Mouse (Mus musculus) heart, embryonic 10.5 days (tissue): ENCODE measurements at regions not wholly inside any gene's neighbourhood (a gene's known extent, or its start where the extent isn't known, plus 50 kb on each side); places are given as distances from the start of the nearest gene placed in this dataset.
A peak's percentile ranks its signal among the peaks of the same experiment; 100 is the strongest.

Experiments used
- DNase-seq: peaks from one replicate; pipeline ENCODE4 v3.0.0-alpha.2; 2017; ENCODE audit warnings: low spot score
- H3K27ac ChIP-seq: fragments of 300-500 bp; sonication (generic); 2 replicates; pipeline ENCODE4 v1.5.1; 2016; ENCODE audit warnings: mild to moderate bottlenecking
- H3K27me3 ChIP-seq: fragments of 300-500 bp; sonication (generic); 2 replicates; pipeline ENCODE4 v1.6.1; 2016; ENCODE audit warnings: mild to moderate bottlenecking; ENCODE audit not compliant: poor library complexity, insufficient read depth, severe bottlenecking
- H3K36me3 ChIP-seq: fragments of 300-500 bp; sonication (generic); 2 replicates; pipeline ENCODE4 v1.6.1; 2016; ENCODE audit warnings: mild to moderate bottlenecking, moderate library complexity
- H3K4me1 ChIP-seq: fragments of 300-500 bp; sonication (generic); 2 replicates; pipeline ENCODE4 v1.6.1; 2016; ENCODE audit warnings: mild to moderate bottlenecking
- H3K4me3 ChIP-seq: fragments of 300-500 bp; sonication (generic); 2 replicates; pipeline ENCODE4 v1.5.1; 2016; ENCODE audit warnings: mild to moderate bottlenecking, moderate library complexity
- H3K9me3 ChIP-seq: fragments of 300-500 bp; sonication (generic); 2 replicates; pipeline ENCODE4 v1.6.1; 2016; ENCODE audit warnings: mild to moderate bottlenecking, moderate library complexity
- WGBS: fragments of 180-500 bp; shearing (Covaris S2); methylation state at CpG from one replicate; pipeline ENCODE4 v1.1.7; 2016; 5-methylcytosine and 5-hydroxymethylcytosine counted together

DNA sequence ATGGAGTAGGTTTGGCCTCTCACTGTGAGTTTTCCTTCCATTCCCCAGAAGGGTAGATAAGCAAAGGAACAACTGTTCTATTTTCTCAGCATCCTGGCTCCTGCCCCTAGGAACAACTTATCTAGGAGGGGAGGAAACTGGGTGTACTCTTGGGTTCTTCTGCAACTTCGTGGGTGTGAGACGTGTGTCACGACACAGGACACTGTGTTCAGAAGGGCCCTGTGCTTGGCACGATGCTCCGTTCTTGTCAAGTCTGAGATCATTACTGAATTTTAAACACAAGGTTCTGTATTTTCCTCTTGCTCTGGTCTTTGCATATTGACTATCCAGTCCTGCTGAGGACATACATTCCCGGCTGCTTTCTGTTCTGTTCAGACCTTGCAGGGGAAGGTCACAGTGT lies 86.8 kb upstream of the Tmpo start:
- WGBS, result 76% methylated on average over 6 of the region's 6 CpGs
- no peak overlapping the region for H3K27ac ChIP-seq
- H3K4me3 ChIP-seq, result no peak overlapping the region
- H3K9me3 ChIP-seq, result no peaks in the 10 kb centered on the region
- no peaks in the 10 kb centered on the region for H3K27me3 ChIP-seq
- DNase-seq, result no peak
- no peaks in the 10 kb centered on the region for H3K36me3 ChIP-seq
- H3K4me1 ChIP-seq, result peaks cover 13% of the 10 kb centered on the region

DNA sequence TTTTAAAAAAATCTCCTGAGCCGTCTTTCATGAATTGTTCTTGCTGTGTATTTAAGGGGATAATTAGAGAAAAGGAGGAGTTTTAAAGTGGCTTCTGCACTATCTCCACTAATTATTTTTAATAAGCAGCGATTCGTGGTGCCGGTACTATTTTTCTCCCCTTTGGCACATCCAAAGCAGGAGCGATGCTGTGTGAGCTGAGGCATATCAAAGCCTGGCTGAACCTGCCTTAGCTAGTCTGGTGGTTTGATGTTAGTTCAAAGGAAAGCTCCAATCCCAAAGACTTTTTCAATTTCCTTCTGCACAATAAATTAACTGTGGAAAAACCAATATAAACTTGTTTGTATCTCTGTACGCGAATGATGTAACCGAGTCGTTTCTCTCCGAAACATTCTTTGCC lies 79.3 kb upstream of the Tmpo start:
- no peak overlapping the region for H3K4me3 ChIP-seq
- no peak for DNase-seq
- no peaks in the 10 kb centered on the region for H3K36me3 ChIP-seq
- no peaks in the 10 kb centered on the region for H3K9me3 ChIP-seq
- 91% methylated on average over 10 of the region's 10 CpGs for WGBS
- no peaks in the 10 kb centered on the region for H3K4me1 ChIP-seq
- H3K27ac ChIP-seq, result no peak overlapping the region
- no peaks in the 10 kb centered on the region for H3K27me3 ChIP-seq

DNA sequence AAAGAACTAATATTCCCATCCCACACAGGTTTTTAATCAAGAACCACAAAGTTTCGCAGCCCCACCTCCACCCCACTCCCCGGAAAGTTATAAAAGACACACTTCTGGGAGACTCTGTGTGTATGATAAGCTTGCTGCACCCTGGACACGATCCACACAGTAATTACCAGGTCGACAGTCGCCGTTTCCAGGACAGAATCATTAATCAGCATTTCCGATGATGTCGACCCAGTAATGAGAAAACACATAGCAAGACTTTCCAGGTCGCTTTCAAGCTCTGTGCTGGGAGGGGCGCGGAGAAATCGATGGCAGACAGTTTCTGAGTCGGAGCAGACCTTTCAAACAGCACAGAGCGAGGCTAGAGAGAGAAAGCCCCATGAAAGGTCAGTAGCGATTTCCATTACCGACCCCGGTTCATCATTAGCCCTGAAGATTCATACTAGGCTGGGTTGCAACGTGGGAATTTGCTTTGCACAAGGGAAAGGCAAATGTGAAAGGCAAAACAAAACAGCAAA lies 68.6 kb upstream of the Tmpo start:
- DNase-seq, result no peak
- no peaks in the 10 kb centered on the region for H3K36me3 ChIP-seq
- H3K4me1 ChIP-seq, result no peaks in the 10 kb centered on the region
- H3K4me3 ChIP-seq, result no peak overlapping the region
- H3K27ac ChIP-seq, result no peak overlapping the region
- whole genome bisulfite sequencing, result 52% methylated on average over 18 of the region's 18 CpGs
- H3K9me3 ChIP-seq, result no peaks in the 10 kb centered on the region
- no peaks in the 10 kb centered on the region for H3K27me3 ChIP-seq

DNA sequence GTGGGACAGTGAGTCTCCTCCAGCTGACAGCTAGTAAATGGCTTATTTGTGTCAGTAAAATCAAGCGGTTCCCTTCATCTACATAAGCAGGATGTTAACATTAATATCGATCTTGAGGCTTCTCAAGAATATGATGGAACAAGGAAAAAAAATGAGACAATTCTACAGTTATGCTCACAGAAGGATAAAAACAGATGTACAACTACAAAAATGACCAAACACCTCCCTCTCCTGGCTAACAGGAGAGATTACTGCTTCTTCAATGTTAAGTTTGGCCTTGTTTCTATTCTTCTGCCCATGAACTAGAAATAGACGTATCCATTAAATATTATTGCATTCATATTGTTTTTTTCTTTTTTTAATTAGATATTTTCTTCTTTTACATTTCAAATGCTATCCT lies 63.2 kb upstream of the Tmpo start:
- no peak for DNase-seq
- H3K4me3 ChIP-seq, result no peak overlapping the region
- no peaks in the 10 kb centered on the region for H3K27me3 ChIP-seq
- WGBS, result 80% methylated on average over 3 of the region's 3 CpGs
- no peaks in the 10 kb centered on the region for H3K9me3 ChIP-seq
- no peaks in the 10 kb centered on the region for H3K36me3 ChIP-seq
- H3K27ac ChIP-seq, result no peak overlapping the region
- peaks cover 17% of the 10 kb centered on the region for H3K4me1 ChIP-seq

DNA sequence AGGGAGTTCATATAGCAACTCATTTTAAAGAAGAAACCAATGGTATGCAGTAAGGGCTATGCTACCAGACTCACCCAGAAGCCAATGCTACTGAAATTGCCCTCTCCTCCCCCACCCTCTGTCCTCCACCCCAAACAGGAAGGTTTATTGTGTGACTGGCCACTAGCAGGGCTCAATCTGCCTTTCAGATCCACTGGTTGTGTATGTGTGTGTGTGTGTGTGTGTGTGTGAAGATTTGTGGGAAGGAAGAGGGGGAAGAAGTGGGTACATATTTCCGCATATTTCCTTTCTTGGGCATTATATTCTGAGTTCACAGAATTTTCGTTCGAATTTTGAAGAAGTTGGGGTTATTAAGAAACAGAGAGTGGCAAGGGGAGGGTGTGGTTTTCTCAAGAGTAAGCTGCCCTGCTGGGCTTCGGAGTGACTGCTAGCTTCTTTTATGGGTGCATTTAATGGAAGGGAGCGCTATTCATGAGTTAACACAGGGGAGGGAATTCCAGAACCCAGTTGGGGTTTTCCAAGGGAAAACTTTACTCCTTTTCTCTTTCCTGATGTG lies 61.5 kb upstream of the Tmpo start:
- WGBS, result 80% methylated on average over 5 of the region's 5 CpGs
- Histone ChIP-seq H3K27ac (no peak overlapping the region), H3K9me3 (no peaks in the 10 kb centered on the region), H3K36me3 (no peaks in the 10 kb centered on the region), H3K27me3 (no peaks in the 10 kb centered on the region), H3K4me3 (no peak overlapping the region), H3K4me1 (peaks cover 19% of the 10 kb centered on the region)
- DNase-seq, result no peak

DNA sequence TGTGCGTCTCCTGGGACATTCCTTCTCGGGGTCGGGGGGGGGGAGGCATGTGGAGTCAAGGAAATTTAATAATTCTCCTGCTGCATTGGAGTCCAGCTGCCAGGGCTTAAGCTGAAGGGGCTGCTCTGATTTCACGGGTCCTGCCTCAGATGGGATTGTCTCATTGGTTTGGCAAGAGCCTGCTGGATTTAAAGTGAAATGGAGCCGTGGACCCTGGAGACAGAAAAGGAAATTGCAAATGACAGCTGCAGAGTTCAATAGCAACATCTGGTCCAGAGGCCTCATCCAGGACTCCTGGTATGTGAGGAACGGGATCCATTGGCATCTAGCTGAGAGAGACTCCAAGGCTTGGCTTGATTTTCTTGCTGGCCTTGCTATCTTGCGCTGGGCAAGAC lies 60.5 kb upstream of the Tmpo start:
- peaks cover 28% of the 10 kb centered on the region for H3K4me1 ChIP-seq
- H3K4me3 ChIP-seq, result no peak overlapping the region
- H3K36me3 ChIP-seq, result no peaks in the 10 kb centered on the region
- no peak for DNase-seq
- H3K9me3 ChIP-seq, result no peaks in the 10 kb centered on the region
- 58% methylated on average over 7 of the region's 7 CpGs for WGBS
- H3K27me3 ChIP-seq, result no peaks in the 10 kb centered on the region
- H3K27ac ChIP-seq, result peak overlapping the region; percentile 47; the same call in 1 of the 2 replicates

DNA sequence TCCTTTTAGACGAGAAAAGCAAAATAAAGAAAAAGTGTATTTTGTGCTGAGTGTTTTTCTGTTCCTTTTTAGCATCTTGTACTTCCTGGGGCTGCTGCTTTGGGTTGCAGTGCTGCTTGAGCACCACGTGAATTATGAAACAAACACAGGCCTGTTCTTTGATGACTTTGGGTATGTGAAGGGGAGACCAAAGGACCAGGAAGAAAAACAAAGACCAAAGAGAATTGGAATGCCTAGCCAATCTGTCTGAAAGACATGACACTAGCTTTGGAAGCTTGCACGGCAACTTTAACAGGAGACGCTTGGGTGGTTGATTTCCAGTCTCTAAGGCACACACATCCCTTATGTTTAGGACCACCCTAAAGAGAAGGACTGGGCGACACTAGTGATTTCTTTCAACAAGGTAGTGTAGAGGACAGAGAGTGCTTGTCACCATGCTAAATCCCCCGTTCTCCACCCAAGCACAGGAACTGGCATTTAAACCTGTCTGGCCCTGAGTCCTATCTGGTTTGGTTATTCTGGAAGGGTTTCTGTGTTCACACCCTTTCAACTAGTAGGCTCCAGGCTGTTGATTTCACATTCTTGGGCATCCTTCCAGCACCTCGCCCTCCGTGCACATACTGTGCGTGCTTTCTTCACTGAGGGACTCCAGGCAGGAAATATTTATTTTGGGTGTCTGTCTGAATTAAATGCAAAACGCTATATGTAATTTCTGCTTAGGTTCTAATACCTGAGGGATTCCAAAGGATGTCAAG lies 59.9 kb upstream of the Tmpo start:
- Histone ChIP-seq H3K27ac (0 out of 2 replicates have a peak overlapping the region, but pooled peaks have one; percentile 47), H3K36me3 (no peaks in the 10 kb centered on the region), H3K4me3 (no peak overlapping the region), H3K27me3 (no peaks in the 10 kb centered on the region), H3K9me3 (no peaks in the 10 kb centered on the region), H3K4me1 (peaks cover 29% of the 10 kb centered on the region)
- WGBS, result 46% methylated on average over 10 of the region's 10 CpGs
- DNase-seq, result no peak

DNA sequence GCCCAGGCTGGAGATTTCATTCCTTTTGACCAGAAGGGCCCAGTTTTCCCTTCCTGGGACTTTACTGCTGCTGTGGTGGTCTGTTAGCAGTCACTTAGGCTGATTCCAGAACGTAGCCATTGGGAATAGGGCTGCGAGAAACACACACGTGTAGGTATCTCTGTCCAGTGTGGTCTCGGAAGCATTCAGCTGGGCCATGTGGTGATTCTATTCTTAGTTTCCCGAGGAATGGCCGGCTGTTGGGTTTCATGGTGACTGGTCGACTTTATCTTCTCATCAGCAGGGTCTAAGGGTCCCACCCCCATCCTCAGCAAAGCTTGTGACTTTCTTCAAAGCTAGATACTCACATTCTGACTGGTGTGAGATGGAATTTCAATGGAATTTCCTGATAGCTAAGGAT lies 59.2 kb upstream of the Tmpo start:
- no peaks in the 10 kb centered on the region for H3K9me3 ChIP-seq
- H3K36me3 ChIP-seq, result no peaks in the 10 kb centered on the region
- no peaks in the 10 kb centered on the region for H3K27me3 ChIP-seq
- H3K4me3 ChIP-seq, result no peak overlapping the region
- no peak for DNase-seq
- peak overlapping the region; percentile 56; the same call in 1 of the 2 replicates for H3K27ac ChIP-seq
- H3K4me1 ChIP-seq, result peaks cover 29% of the 10 kb centered on the region
- WGBS, result 21% methylated on average over 7 of the region's 7 CpGs

DNA sequence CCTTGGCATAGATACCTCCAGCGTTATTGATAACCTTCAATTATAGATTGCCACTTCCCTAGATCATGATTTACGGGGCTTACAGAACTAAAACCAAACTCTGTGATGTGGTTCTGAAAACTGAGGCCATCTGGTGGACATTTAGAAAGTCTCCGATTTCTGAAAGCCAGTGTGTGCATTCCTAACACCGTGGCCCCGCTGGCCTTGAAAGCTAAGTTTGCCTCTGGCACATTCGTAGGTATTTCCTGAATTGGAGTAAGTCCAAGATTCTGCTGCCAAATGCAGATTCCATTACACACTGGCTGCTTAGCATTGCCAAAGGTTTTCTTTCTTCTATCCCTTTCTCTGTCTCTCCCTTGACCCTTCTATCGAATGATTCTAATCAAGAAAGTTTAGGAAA lies 55.7 kb upstream of the Tmpo start:
- 25% methylated on average over 7 of the region's 7 CpGs for WGBS
- H3K4me3 ChIP-seq, result no peak overlapping the region
- DNase-seq, result no peak
- no peak overlapping the region; the same call in 1 of the 2 replicates for H3K27ac ChIP-seq
- H3K27me3 ChIP-seq, result no peaks in the 10 kb centered on the region
- no peaks in the 10 kb centered on the region for H3K9me3 ChIP-seq
- H3K4me1 ChIP-seq, result peaks cover 29% of the 10 kb centered on the region
- H3K36me3 ChIP-seq, result no peaks in the 10 kb centered on the region

DNA sequence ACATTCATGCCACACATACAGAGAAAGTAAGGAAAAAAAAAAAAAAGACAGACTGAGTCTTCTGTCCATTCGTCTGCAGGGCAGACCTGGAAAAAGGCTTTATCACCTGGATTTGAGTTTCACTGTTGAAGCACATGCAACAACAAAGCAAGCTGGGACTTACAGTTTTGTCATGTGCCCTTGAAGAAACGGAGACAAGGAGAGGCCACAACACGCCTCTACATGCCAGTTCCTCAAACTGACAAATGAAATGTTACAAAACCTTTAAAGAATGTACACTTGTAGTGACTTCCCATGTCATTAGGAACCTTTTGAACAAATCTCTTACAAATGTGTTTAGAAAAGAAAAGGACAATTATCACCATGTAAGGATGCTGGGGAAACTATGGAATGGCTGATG lies 53.6 kb upstream of the Tmpo start:
- no peaks in the 10 kb centered on the region for H3K9me3 ChIP-seq
- WGBS, result 64% methylated on average over 3 of the region's 3 CpGs
- DNase-seq, result no peak
- H3K27ac ChIP-seq, result no peak overlapping the region
- peaks cover 15% of the 10 kb centered on the region for H3K4me1 ChIP-seq
- no peaks in the 10 kb centered on the region for H3K27me3 ChIP-seq
- H3K4me3 ChIP-seq, result no peak overlapping the region
- H3K36me3 ChIP-seq, result no peaks in the 10 kb centered on the region
